ENCODE assay signal across 10 mouse cellular contexts in genomic region chr3:55652321-55652720, GRCm38 (mm10).
DNase-seq lines count a peak whose midpoint lies in the region; ATAC-seq lines count a peak whose summit lies in the region.
"Had no signal": no experiment of that assay in that cellular context is flagged by ENCODE, and none has a peak within 500 bp of the region (broad histone marks: within the 10 kb centered on the region; RNA-seq: fewer than 3 reads in every experiment).

No protein-coding gene starts in this region.

- no peaks in the 10 kb centered on the region for H3K36me3 ChIP-seq in liver, embryonic 15.5 days (replicated peaks)
- H3K36me3 ChIP-seq: forebrain, embryonic 10.5 days had no signal

- no peak overlapping the region for H3K4me3 ChIP-seq in liver, embryonic 15.5 days (replicated peaks)
- H3K4me3 ChIP-seq: forebrain, embryonic 10.5 days; hindbrain, embryonic 10.5 days had no signal

- no peak overlapping the region for H3K9ac ChIP-seq in liver, embryonic 15.5 days

- peak; percentile 97 for DNase-seq in heart, adult 11 months
- DNase-seq in heart, postnatal 4 days, result no peak
- peak; percentile 38 for DNase-seq in 3T3-L1 (ENCODE audit: low read depth, low spot score)
- no peak for DNase-seq in urinary bladder, postnatal 4 days (ENCODE audit: low spot score in 2 of 2)
- no peak for DNase-seq in natural killer cell, adult 2 months (ENCODE audit: low spot score in 2 of 2)
- DNase-seq in B cell, adult 2 months, result no peak

- WGBS in liver, embryonic 15.5 days (ENCODE audit: insufficient replicate concordance), result 20% methylated on average over 2 of the region's 2 CpGs

- no peaks in the 10 kb centered on the region for H3K4me1 ChIP-seq in liver, embryonic 15.5 days (replicated peaks)

- no peak overlapping the region for H3K27ac ChIP-seq in liver, embryonic 15.5 days (replicated peaks)
- H3K27ac ChIP-seq: forebrain, embryonic 10.5 days had no signal

- H3K4me2 ChIP-seq in liver, embryonic 15.5 days, result no peak overlapping the region

- peak; percentile 99 for ATAC-seq in common myeloid progenitor, adult 5-6 weeks (replicated peaks; ENCODE audit: low read depth, poor library complexity, severe bottlenecking)
- peak; percentile 49 for ATAC-seq in liver, embryonic 15.5 days (ENCODE audit: insufficient read depth)

- no peaks in the 10 kb centered on the region for H3K9me3 ChIP-seq in liver, embryonic 15.5 days (replicated peaks)
- H3K9me3 ChIP-seq: forebrain, embryonic 10.5 days; hindbrain, embryonic 10.5 days had no signal

- H3K27me3 ChIP-seq in liver, embryonic 15.5 days, result no peaks in the 10 kb centered on the region

Comparison
In these comparisons a context has a peak if more than half of its experiments do, and no peak if none do; other contexts are left out.
1. DNase-seq: peak in heart, adult 11 months (single experiment) and 3T3-L1 (single experiment); none in heart, postnatal 4 days (single experiment), urinary bladder, postnatal 4 days (0 of 2), natural killer cell, adult 2 months (0 of 2) and B cell, adult 2 months (0 of 2).